Mouse (Mus musculus) small intestine, adult 2 months (tissue): ENCODE measurements at regions not wholly inside any gene's neighbourhood (a gene's known extent, or its start where the extent isn't known, plus 50 kb on each side); places are given as distances from the start of the nearest gene placed in this dataset.

ENCODE experiments used
- H3K27ac ChIP-seq: fragments of 200-500 bp; 2 replicates; pipeline ENCODE4 v1.5.1; 2012; ENCODE audit warnings: low read depth, low read length, control low read depth, inconsistent platforms; ENCODE audit not compliant: insufficient read depth
- H3K27me3 ChIP-seq: fragments of 200-500 bp; 2 replicates; pipeline ENCODE4 v1.6.1; 2012; ENCODE audit warnings: mild to moderate bottlenecking, moderate library complexity, low read length, inconsistent platforms; ENCODE audit not compliant: control insufficient read depth, insufficient read depth
- H3K36me3 ChIP-seq: fragments of 200-500 bp; 2 replicates; pipeline ENCODE4 v1.6.1; 2012; ENCODE audit warnings: mild to moderate bottlenecking, low read length, control low read depth, inconsistent platforms; ENCODE audit not compliant: control insufficient read depth, insufficient read depth
- H3K4me1 ChIP-seq: fragments of 200-500 bp; 2 replicates; pipeline ENCODE4 v1.6.1; 2012; ENCODE audit warnings: low read length, inconsistent platforms, mixed read lengths; ENCODE audit not compliant: control insufficient read depth, insufficient read depth, insufficient read length
- H3K4me3 ChIP-seq: fragments of 200-500 bp; 2 replicates; pipeline ENCODE4 v1.5.1; 2012; ENCODE audit warnings: low read depth, mild to moderate bottlenecking, control low read depth, inconsistent platforms, low read length, moderate library complexity
- CTCF ChIP-seq: fragments of 200-500 bp; IDR thresholded peaks from 2 replicates; pipeline ENCODE4 v1.5.1; 2012; ENCODE audit warnings: low read depth, mild to moderate bottlenecking, control low read depth, inconsistent platforms, low read length, moderate library complexity, mixed read lengths; ENCODE audit not compliant: insufficient replicate concordance, insufficient read length; ENCODE audit errors: extremely low read depth
- POLR2A ChIP-seq: fragments of 200-500 bp; IDR thresholded peaks from 2 replicates; pipeline ENCODE4 v1.6.1; 2012; ENCODE audit warnings: low read depth, mild to moderate bottlenecking, control low read depth, inconsistent platforms, low read length, moderate library complexity
- WGBS: fragments of 180-500 bp; shearing (Covaris S2); methylation state at CpG from one replicate; pipeline ENCODE4 v1.1.7; 2018; 5-methylcytosine and 5-hydroxymethylcytosine counted together

- Histone ChIP-seq H3K36me3 (no peaks in the 10 kb centered on the region), H3K27ac (no peak overlapping the region), H3K27me3 (no peaks in the 10 kb centered on the region), H3K4me3 (no peak overlapping the region), H3K4me1 (peaks cover 16% of the 10 kb centered on the region; the same call in 1 of the 2 replicates)
- TF ChIP-seq POLR2A (no peak), CTCF (no peak)
- 40% methylated on average over 8 of the region's 8 CpGs for WGBS
Observed at GRCm38 (mm10) chr13:51983002-51983401, 136.5 kb downstream of the Gadd45g start.

GRCm38 (mm10) chr13:51983575-51983974 is 137.1 kb downstream of the Gadd45g start:
- Histone ChIP-seq H3K36me3 (no peaks in the 10 kb centered on the region), H3K4me3 (no peak overlapping the region), H3K27me3 (no peaks in the 10 kb centered on the region), H3K27ac (no peak overlapping the region), H3K4me1 (peaks cover 12% of the 10 kb centered on the region; the same call in 1 of the 2 replicates)
- TF ChIP-seq POLR2A, result no peak
- TF ChIP-seq CTCF, result no peak
- 92% methylated on average over 5 of the region's 5 CpGs for WGBS

GRCm38 (mm10) chr13:51991339-51991738 is 144.9 kb downstream of the Gadd45g start:
- TF ChIP-seq POLR2A (no peak), CTCF (no peak)
- 82% methylated on average over 4 of the region's 4 CpGs for WGBS
- Histone ChIP-seq H3K4me3 (no peak overlapping the region), H3K4me1 (no peaks in the 10 kb centered on the region), H3K36me3 (no peaks in the 10 kb centered on the region), H3K27ac (no peak overlapping the region), H3K27me3 (no peaks in the 10 kb centered on the region)

- Histone ChIP-seq H3K4me3 (no peak overlapping the region), H3K36me3 (no peaks in the 10 kb centered on the region), H3K27ac (no peak overlapping the region), H3K4me1 (no peaks in the 10 kb centered on the region), H3K27me3 (no peaks in the 10 kb centered on the region)
- TF ChIP-seq POLR2A (no peak), CTCF (no peak)
- WGBS, result 49% methylated on average over 6 of the region's 6 CpGs
Observed at GRCm38 (mm10) chr13:51992878-51993277, 146.4 kb downstream of the Gadd45g start.

GRCm38 (mm10) chr13:51996163-51996562 is 149.7 kb downstream of the Gadd45g start:
- WGBS, result 66% methylated on average over 4 of the region's 4 CpGs
- H3K4me1 ChIP-seq, result peaks cover 8% of the 10 kb centered on the region; the same call in 1 of the 2 replicates
- no peaks in the 10 kb centered on the region for H3K27me3 ChIP-seq
- H3K4me3 ChIP-seq, result no peak overlapping the region
- H3K27ac ChIP-seq, result no peak overlapping the region
- TF ChIP-seq CTCF, result no peak
- TF ChIP-seq POLR2A, result no peak
- no peaks in the 10 kb centered on the region for H3K36me3 ChIP-seq

- 67% methylated on average over 7 of the region's 7 CpGs for WGBS
- Histone ChIP-seq H3K4me1 (peaks cover 8% of the 10 kb centered on the region; the same call in 1 of the 2 replicates), H3K4me3 (no peak overlapping the region), H3K27ac (no peak overlapping the region), H3K36me3 (no peaks in the 10 kb centered on the region), H3K27me3 (no peaks in the 10 kb centered on the region)
- TF ChIP-seq POLR2A, result no peak
- no peak for TF ChIP-seq CTCF
Observed at GRCm38 (mm10) chr13:51998542-51998941, 152.1 kb downstream of the Gadd45g start.

- H3K36me3 ChIP-seq, result no peaks in the 10 kb centered on the region
- H3K27ac ChIP-seq, result no peak overlapping the region
- H3K27me3 ChIP-seq, result no peaks in the 10 kb centered on the region
- WGBS, result 77% methylated on average over 12 of the region's 12 CpGs
- H3K4me3 ChIP-seq, result no peak overlapping the region
- H3K4me1 ChIP-seq, result peaks cover 8% of the 10 kb centered on the region; the same call in 1 of the 2 replicates
- TF ChIP-seq POLR2A, result no peak
- no peak for TF ChIP-seq CTCF
Observed at GRCm38 (mm10) chr13:52001811-52002210, 155.3 kb downstream of the Gadd45g start.

- no peak for TF ChIP-seq CTCF
- no peak for TF ChIP-seq POLR2A
- WGBS, result 85% methylated on average over 5 of the region's 5 CpGs
- Histone ChIP-seq H3K4me1 (peaks cover 12% of the 10 kb centered on the region), H3K27me3 (no peaks in the 10 kb centered on the region), H3K36me3 (no peaks in the 10 kb centered on the region), H3K27ac (no peak overlapping the region), H3K4me3 (no peak overlapping the region)
Observed at GRCm38 (mm10) chr13:52003946-52004539, 157.6 kb downstream of the Gadd45g start.
